Mouse (Mus musculus) gastrocnemius, adult 18-20 months (tissue): ENCODE results near the gene Plekha3. TPM values are rescaled to one million over a fixed set of nuclear protein-coding genes. Genes with fewer than 3 reads are reported as not detected.

ENCODE experiments used
- DNase-seq: peaks from one replicate; pipeline ENCODE4 v3.0.0; 2021; ENCODE audit warnings: low spot score
- long read RNA-seq, 2 experiments: library from polyadenylated mRNA; stranded (forward); transcript quantifications; one replicate each; pipeline ENCODE4 v2.0.0; 2021
- total RNA-seq, 2 experiments: library from RNA; stranded (reverse); gene quantifications; 2 replicates each; pipeline ENCODE4 v1.2.3; 2021

The Plekha3 gene
- total RNA-seq = 10 to 100 TPM; 10.7 TPM
- long read RNA-seq, experiment 1, transcript Plekha3-201 (8 exons, 2,534 nt) = major isoform, 10 of 12 reads
- long read RNA-seq, experiment 1, partial matches to known transcripts = 1 of 12 reads
- long read RNA-seq, experiment 1, other reads (novel, unspliced or antisense) = 1 of 12 reads
- long read RNA-seq, experiment 2, transcript Plekha3-201 (8 exons, 2,534 nt) = major isoform, 5 of 7 reads
- long read RNA-seq, experiment 2, partial matches to known transcripts = 2 of 7 reads
- long read RNA-seq, experiment 2, other reads (novel, unspliced or antisense) = 0 of 7 reads

DNA sequence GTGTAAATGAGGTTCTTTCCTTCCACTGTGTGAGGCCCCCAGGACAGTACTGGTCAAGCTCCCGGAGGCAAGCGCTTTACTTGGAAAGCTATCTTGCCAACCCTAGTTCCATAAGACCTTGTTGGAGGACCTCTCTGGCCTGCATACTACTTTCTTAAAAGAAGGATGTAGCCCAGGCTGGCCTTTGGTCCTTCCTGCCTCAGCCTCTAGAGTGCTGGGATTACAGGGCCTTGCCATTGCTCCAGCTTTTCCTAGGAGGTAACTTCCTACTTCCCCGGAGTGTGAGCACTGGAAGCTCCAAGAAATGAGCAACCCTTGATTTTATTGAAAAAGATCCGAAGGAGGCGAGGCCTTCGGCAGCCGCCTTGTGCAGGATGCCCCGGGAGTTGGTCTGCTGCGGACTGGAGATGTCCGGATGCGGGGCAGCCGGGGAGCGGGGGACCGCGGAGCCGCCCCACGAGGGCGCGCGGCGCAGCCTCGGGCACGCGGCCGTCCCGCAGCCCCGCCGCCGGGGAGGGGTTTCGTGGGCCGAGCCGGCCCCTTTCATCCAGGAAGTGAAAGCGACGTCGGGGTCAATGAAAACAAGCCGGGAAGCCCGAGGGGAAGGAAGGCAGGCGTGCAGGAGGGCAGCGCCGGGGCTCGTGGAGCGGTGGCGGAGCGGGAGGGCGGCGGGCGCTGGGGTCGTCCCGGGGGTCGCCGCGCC, at the start of gene Plekha3:
Plekha3 (plus strand) TSS at position 557 of the 703 bp plus-strand sequence.
- peak; percentile 70 for DNase-seq

DNA sequence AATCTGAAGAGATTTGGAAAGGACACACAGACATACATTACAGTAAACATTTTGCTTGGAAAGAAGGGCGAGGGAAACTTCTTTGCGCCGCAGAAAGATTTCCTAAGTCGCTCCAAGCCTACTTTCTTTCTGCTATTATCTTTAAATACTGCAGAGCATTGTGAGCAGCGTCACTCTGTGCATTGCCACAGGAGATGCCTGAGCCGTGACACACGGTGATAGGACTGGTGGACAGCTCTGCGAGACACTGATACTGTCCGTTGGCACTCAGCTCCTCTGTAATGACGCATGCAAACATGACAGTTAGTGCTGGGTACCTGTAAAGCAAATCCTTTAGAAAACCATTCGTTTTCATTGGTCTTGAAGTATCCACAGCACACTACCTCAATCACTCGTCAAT, 44.8 kb upstream of the Plekha3 start:
- DNase-seq = no peak

DNA sequence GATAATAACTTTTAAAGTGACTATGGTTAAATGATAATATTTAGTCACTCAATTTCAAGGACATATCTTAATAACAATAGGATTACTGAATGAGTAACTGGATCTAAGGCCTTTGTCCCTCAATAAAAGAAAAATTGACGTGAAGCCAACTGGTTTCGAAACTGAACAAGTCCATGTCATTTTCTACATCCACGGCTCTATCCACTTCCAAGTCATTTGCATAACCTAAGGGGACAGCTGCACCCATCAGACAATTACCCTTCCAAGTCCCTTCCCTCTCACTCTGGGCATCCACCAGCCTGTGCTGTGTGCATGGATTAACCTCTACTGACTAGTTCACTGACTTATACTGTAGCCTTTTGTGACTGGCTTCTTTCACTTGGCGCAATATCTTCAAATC, 43.5 kb upstream of the Plekha3 start:
- DNase-seq = no peak

DNA sequence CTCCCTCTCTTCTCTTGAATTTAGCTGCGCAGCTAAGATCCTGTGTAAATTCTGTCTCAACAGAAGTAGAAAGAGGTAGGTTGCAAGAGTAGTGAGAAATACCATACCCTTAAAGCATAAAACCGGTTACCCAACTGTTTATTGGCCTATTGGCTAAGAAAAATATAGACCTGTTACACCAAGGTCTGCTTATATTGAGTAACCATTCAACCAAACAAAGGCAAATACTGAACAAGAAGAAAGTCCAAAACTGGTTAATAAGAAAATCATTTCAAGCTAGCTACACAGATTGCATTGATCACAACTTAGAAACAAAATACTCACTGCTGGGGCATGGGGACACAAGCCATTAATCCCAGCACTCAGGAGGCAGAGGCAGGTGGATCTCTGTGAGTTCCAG, 35.4 kb upstream of the Plekha3 start:
- no peak for DNase-seq

DNA sequence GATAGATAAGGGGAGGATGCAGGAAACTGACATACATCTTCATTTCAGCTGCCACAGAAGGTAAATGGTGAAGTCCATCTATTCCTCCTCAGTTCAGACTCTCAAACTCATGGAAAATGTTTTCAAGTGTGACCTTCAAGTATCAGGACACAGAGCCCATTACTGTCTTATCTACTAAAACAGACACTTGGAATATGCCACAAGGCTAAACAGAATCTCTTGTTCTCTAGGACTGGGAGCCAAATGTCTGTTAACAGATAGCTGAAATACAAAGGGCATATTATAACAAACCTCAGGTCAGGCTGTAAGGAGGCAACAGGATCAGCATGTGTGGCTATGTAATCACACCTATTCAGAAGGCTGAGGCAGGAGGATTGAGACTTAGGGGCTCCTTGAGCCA, 31.3 kb upstream of the Plekha3 start:
- DNase-seq = no peak

DNA sequence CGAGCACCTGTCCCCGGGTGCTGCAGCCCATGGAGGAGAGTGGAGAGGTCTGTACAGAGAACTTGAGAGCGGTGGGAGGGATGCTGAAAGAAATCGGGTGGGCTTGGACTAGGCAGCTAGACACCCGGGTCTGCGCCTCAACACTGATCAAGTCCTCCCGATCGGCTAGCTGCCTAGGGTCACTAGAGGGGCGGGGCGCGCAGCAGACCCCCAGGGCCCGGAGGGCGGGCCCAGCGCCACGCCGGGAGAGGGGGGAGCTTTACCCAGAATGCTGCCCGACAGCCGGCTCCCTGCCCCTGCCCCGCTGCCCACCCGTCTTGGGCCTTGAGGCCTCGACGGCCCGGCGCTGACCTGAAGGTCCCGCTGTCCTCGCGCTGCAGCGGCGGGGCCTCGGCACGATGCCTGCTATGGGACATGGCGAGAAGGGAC, 27.6 kb upstream of the Plekha3 start:
- no peak for DNase-seq

DNA sequence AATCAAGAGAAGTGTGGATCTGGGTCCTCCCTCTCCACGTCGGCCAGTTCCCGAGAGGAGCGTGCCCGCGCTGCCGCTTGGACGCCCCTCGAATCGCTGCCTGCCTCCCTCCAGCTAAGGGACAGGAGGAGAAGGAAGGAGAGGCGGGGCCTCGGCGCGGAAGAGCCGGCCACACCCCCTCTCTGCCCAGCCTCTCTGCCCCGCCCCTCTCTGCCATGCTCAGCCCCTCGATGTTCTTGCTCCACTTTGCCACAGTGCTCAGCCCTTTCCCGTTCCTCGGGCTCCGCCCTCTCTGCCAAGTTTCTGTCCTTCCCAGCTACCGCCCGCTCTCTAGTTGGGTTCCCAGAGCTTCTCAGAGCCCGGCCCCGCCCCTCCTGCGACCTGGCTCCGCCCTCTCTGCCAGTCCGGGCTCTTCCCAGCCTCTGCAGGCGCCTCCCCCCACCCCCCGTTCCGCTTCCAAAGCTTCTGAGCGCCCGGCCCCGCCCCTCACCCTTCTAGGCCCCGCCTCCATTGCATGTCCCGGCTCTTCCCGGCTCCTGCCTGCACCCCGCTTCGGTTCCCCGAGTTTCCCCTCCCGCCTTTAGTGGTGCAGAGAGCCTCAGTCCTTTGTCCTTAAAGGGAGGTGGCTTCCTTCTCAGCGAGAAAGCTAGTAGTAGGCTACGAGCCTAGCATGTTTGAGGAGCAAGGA, 27.1 kb upstream of the Plekha3 start, which contains the start of the genes Prkra and Pjvk:
Prkra (minus strand) TSS at position 133 of the 688 bp plus-strand sequence.
Pjvk (plus strand) TSS at position 594 of the 688 bp plus-strand sequence.
- peak; percentile 97 for DNase-seq

DNA sequence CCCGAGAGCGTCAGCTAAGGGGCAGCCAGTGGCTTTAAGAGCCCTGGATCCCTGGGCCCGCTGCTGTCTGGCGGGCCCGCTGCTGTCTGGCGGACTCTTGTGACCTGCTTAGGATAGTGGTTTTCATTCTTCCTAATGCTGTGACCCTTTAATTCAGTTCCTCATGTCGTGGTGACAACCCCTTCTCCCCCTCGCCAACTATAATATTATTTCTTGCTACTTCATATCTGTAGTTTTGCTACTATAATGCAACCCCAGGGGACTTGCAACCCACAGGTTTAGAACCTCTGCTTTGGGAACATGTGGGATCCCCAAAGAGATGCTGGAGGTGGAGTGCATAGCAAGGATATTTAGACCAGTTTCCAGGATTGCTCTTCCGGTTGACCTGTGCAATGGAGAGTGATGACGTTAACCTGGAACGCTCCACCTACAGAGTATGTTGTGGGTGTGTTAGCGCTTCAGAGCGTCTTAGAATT, 26.4 kb upstream of the Plekha3 start:
- no peak for DNase-seq

DNA sequence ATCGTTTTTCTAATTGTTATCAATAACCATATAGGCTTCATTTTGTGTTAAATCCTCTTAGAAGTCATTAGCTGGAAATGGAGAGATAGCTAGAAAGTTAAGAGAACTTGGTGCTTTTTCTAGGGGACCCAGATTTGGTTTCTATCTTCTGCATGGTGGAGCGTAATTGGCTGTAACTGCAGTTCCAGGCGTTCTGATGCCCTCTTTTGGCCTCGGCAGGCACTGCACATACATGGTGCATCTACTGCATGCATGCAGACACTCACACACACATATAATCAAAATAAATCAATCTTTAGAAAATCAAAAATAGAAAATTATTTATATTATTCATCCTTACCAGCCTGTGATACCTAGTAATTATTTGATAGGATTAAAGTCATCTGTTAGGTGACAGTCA, 22.0 kb upstream of the Plekha3 start:
- DNase-seq = no peak

DNA sequence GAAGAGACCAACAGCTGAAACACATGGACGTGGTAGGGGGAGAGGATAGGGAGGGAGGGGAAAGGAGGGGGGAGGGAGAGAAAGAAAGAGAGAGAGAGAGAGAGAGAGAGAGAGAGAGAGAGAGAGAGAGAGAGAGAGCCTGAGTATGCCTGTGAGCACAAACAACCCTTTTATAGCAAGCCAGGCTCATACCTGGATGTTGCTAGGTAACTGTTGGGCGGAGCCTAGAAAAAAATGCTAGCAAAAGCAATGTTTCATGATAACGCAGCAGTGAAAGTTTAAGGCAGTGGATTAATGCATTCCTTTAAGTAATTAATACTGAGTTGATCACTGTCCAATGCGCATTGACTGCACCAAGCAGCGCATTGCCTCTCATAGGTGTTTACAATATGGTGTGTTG, 20.4 kb upstream of the Plekha3 start:
- DNase-seq = no peak

DNA sequence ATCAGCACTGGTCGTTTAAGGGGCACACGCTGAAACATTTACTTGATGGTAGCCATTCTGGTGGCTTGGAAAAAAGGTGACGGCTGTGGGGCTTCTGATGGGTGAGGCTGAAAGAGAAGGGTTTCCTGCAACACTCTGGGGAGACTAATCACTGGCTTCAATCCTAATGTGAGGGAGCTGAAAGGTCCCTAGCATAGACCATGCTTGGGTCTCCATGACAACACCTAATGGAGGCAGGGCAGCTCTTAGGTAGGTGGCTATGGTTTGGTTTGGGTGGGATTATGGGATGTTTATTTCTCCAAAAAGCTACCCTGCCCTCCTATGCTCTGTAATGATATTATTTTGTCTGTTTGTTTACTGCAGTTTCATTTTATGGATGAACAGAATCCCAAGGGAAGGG, 19.6 kb upstream of the Plekha3 start:
- DNase-seq = no peak

DNA sequence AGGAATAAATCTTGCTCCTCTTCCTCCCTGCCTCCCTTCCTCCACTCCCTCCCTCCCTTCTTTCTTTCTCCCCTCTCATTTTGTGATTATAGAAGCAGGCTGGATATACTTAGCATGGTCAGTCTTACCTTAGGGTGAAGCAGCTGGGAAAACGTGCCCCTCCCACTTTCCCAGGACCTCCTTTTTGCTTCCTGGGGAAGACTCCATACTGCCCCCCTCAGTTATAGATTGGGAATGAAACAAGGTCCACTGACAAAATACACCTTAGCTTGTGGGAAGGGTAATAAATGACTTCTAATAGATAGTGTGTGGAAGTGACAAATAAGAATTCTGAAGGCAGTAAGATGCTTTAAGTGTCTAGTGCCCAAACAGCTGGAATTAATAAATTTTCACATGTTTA, 19.1 kb upstream of the Plekha3 start:
- no peak for DNase-seq

DNA sequence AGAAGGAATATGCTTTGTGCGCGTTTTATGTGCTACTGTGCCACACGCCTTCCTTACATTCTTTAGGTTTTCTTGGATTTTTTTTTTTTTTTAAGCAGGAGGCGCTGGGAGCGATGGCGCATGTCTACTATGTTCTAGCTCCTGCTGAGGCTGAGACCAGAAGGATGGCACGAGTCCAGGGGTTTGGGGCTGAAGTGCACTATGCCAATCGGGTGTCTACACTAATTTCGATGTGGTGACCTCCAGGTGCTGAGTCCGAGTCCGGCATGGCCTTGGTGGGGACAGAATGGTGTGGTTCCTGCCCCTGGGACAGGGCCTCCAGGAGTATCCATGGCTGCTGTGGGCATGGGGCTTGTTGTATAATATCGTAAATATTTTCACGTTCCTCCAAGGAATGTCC, 16.5 kb upstream of the Plekha3 start:
- no peak for DNase-seq

DNA sequence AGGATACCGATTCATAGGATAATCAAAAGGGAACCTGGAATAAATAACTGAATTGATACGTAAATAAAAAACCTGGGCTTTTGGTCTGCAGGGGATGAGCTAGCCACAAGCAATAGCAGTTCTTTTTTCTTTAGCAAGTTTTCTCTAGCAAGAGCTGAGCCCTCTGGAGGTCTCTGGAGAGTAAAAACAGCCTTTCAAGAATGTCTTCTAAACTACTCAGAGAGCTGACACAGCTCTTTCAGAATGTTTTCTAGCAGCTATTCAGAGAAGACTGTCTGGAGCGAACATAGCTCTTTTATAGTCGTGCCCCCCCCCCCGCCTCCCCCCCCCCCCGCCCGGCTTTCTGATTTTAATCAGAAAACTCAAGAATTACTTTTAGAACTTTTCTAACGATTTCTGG, 15.7 kb upstream of the Plekha3 start:
- no peak for DNase-seq

DNA sequence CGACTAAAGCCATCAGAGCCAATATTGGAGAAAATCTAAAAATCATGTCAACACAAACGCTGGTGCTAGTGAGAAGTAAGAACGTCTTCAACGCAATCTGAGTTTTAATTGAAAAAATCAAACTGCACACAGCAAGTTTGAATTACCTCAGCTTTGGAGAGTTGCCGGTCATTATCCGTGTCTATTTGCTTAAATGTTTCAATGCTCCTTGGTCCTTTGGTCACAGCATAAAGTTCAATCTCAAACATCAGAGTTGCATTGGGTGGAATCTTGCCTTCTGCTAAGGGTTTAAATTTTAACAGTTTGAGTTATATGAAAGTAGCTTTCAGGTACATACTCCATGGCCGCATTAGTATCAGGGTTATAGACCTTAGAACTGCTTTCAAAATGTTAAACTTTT, 9.6 kb upstream of the Plekha3 start:
- no peak for DNase-seq

DNA sequence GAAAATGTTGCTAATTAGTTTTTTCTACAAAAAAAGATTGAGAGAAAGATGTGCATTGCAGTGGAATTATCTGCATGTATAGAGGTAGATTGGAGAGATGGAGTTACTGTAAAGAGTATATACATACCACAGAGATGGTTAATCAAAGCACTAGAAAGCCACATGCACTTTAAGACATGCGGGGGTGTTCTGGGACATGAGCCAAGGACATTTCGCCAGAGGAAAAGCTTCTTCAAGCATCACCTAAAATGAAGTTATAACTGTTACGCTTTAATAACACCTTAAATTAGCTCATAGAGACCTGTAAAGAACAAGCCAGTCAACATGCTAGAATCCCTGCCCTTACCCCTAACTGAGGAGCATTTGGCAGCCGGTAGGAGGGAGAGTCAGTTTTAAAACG, 7.9 kb upstream of the Plekha3 start:
- DNase-seq = no peak

DNA sequence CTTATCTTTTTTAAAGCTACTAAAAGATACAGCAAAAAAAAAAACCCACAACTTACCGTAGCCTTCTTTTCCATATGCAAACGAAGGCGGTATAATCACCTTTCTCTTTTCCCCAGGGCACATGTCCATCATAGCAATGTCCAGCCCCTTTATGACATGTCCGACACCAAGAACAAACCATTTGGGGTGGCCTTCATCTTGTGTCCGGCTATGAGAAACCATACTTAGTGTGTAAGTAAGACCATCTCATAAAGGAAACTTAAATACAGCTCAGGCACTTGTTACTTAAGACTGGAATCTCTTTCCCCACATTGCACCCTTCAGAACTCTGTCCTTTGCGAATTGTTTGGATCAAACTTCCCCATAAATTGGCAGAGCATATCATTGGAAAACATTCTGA, 3.4 kb upstream of the Plekha3 start:
- no peak for DNase-seq

DNA sequence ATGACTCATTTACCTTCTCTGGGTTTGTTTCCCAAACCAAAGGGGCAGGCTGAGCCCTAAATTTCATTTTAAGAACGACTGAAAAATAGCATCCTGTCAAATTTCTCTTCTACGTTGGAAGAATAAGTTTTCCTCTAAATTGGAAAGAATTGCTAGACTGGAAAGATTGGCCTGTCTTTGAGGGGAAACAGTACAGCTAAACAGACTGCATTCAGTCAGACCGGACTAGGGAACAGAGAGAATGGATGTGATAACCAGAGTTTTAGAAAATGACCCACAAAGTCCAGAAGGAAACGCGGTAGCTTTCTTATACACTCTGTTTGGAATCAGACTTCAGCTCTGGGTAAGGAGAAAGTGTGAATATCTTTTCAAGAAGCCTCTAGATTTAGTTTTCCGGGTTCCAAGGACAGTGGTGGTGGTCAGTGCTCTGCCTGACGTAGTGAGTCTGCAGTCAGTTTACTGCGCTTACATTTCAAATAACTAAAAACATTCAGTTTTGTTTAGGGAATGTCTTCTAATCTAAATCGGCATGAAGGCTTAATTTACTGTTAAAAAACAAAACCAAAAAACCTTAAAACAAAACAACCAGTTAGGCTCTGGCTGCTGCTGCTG, 2.8 kb upstream of the Plekha3 start:
- DNase-seq = no peak

DNA sequence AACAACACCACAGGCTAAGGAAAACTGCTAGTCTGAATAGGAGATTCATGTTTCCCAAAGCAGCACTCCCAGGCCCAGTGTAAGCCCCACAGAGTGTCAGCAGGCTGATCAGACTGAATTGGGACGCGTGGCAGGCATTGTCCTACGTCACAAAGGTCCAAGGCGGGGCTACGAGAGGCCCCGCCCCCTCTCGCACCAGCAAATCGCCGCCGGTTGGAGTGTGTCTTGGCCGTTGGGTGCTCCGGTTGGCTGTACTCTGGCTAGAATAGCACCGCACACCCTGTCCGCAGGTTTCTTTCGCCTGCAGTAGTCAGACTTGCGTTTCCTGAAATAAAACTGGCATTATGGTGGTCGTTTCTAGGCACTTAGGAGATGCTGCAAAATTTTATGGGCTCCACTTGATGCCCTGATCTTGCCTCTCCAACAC, 2.1 kb upstream of the Plekha3 start, which contains the start of gene Fkbp7:
Fkbp7 (minus strand) TSS at position 151 of the 427 bp plus-strand sequence.
- DNase-seq = peak; percentile 76

DNA sequence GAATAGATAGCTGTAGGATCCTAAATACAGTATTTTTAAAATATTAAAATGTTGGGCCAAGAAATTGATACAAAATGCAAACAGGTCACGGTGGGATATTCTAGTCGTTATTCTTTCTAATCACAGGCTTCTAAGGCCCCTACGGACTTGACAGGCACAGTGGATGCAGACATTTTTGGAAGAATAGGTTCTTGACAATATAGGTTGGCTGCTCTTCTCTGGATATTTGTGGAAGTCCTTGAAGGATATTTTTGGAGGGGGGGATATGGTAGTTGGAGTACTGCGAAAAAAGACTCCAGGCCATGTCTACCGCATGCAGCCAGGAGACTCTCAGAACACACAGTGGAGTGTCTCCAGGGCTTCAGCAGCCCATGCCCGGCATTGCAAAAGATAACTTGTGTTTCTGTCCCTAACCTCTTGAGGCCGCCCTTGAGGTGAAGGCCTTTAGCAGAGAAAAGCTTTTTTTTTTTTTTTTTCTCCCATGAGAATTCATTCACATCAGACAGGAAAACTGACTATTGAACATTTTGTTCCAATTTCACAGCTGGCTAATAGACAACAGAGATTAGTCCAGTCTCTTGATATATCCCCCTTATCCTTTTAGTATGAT, 1.5 kb upstream of the Plekha3 start:
- DNase-seq = peak; percentile 49

DNA sequence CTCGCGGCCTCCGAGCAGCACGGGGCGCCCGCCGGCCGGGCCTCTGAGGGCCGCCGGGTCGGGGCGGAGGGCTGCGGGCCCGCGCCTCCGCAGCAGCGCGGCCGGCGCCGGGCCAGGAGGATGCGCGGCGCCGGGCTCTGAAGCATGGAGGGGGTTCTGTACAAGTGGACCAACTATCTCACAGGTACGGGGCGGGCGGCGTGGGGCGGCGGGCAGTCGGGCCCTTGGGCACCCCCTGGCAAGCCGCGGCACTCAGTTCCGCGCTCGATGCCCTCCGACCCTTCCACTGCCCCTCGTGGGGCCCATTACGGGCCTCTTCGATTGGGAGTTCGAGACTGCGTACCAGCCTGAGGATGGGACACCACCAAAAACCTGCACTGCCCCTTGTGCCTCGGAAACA, 370 bp downstream of the Plekha3 start:
- DNase-seq = no peak
